Mouse (Mus musculus) heart, embryonic 16.5 days (tissue): ENCODE measurements at regions not wholly inside any gene's neighbourhood (a gene's known extent, or its start where the extent isn't known, plus 50 kb on each side); places are given as distances from the start of the nearest gene placed in this dataset.

Source experiments
- ATAC-seq: fragments of 200-750 bp; cut with Nextera tagmentation; replicated peaks from 2 replicates; pipeline ENCODE4 v1.8.0; 2017; ENCODE audit warnings: moderate number of reproducible peaks; ENCODE audit not compliant: insufficient read depth, low FRiP score; ENCODE audit errors: extremely low read depth
- H3K27ac ChIP-seq: fragments of 300-500 bp; sonication (generic); 2 replicates; pipeline ENCODE4 v1.5.1; 2014; ENCODE audit warnings: mild to moderate bottlenecking, low read length, control low read depth, moderate library complexity
- H3K27me3 ChIP-seq: fragments of 300-500 bp; sonication (generic); 2 replicates; pipeline ENCODE4 v1.6.1; 2014; ENCODE audit warnings: low read length, mixed read lengths; ENCODE audit not compliant: control insufficient read depth, insufficient read depth
- H3K36me3 ChIP-seq: fragments of 300-500 bp; sonication (generic); 2 replicates; pipeline ENCODE4 v1.6.1; 2014; ENCODE audit not compliant: control insufficient read depth, insufficient read depth
- H3K4me1 ChIP-seq: fragments of 300-500 bp; sonication (generic); 2 replicates; pipeline ENCODE4 v1.6.1; 2014; ENCODE audit warnings: low read length, mixed read lengths; ENCODE audit not compliant: control insufficient read depth, insufficient read depth
- H3K4me2 ChIP-seq: fragments of 300-500 bp; sonication (generic); 2 replicates; pipeline ENCODE4 v1.6.1; 2014; ENCODE audit warnings: low read depth, mild to moderate bottlenecking, control low read depth, low read length
- H3K4me3 ChIP-seq: fragments of 300-500 bp; sonication (generic); 2 replicates; pipeline ENCODE4 v1.5.1; 2014; ENCODE audit warnings: mild to moderate bottlenecking, control low read depth, low read length
- H3K9ac ChIP-seq: fragments of 300-500 bp; sonication (generic); 2 replicates; pipeline ENCODE4 v1.6.1; 2014; ENCODE audit warnings: low read length, control low read depth
- H3K9me3 ChIP-seq: fragments of 300-500 bp; sonication (generic); replicated peaks from 2 replicates; pipeline ENCODE4 v1.6.1; 2016; ENCODE audit warnings: low read length; ENCODE audit not compliant: control insufficient read depth
- WGBS: fragments of 180-500 bp; shearing (Covaris S2); extraction: QIAGEN DNeasy Blood & Tissue Kit; methylation state at CpG from one replicate; pipeline ENCODE4 v1.1.7; 2014; 5-methylcytosine and 5-hydroxymethylcytosine counted together

GRCm38 (mm10) chr19:37821243-37821642 lies 123.6 kb downstream of the Cyp26a1 start:
- 22% methylated on average over 3 of the region's 3 CpGs for WGBS
- H3K36me3 ChIP-seq, result no peaks in the 10 kb centered on the region
- H3K4me2 ChIP-seq, result no peak overlapping the region
- ATAC-seq, result no peak
- no peak overlapping the region for H3K27ac ChIP-seq
- no peaks in the 10 kb centered on the region for H3K4me1 ChIP-seq
- H3K27me3 ChIP-seq, result no peaks in the 10 kb centered on the region
- H3K9ac ChIP-seq, result no peak overlapping the region
- no peak overlapping the region for H3K4me3 ChIP-seq
- H3K9me3 ChIP-seq, result no peaks in the 10 kb centered on the region

GRCm38 (mm10) chr19:37821671-37822190 lies 124.1 kb downstream of the Cyp26a1 start:
- H3K9me3 ChIP-seq, result no peaks in the 10 kb centered on the region
- no peak overlapping the region for H3K27ac ChIP-seq
- no peaks in the 10 kb centered on the region for H3K36me3 ChIP-seq
- H3K4me2 ChIP-seq, result no peak overlapping the region
- WGBS, result 76% methylated on average over 3 of the region's 3 CpGs
- H3K27me3 ChIP-seq, result no peaks in the 10 kb centered on the region
- no peaks in the 10 kb centered on the region for H3K4me1 ChIP-seq
- no peak overlapping the region for H3K9ac ChIP-seq
- H3K4me3 ChIP-seq, result no peak overlapping the region
- ATAC-seq, result no peak

GRCm38 (mm10) chr19:37824155-37824554 lies 126.6 kb downstream of the Cyp26a1 start:
- ATAC-seq, result no peak
- Histone ChIP-seq H3K36me3 (no peaks in the 10 kb centered on the region), H3K27me3 (no peaks in the 10 kb centered on the region), H3K4me3 (no peak overlapping the region), H3K4me2 (no peak overlapping the region), H3K9me3 (no peaks in the 10 kb centered on the region), H3K4me1 (no peaks in the 10 kb centered on the region), H3K27ac (no peak overlapping the region), H3K9ac (no peak overlapping the region)
- WGBS, result 81% methylated on average over 5 of the region's 5 CpGs

- H3K36me3 ChIP-seq, result no peaks in the 10 kb centered on the region
- H3K4me1 ChIP-seq, result no peaks in the 10 kb centered on the region
- H3K4me3 ChIP-seq, result no peak overlapping the region
- no peak for ATAC-seq
- H3K4me2 ChIP-seq, result no peak overlapping the region
- H3K27ac ChIP-seq, result no peak overlapping the region
- H3K27me3 ChIP-seq, result no peaks in the 10 kb centered on the region
- no peaks in the 10 kb centered on the region for H3K9me3 ChIP-seq
- H3K9ac ChIP-seq, result no peak overlapping the region
Measured at GRCm38 (mm10) chr19:37831406-37831805, 133.8 kb downstream of the Cyp26a1 start.

GRCm38 (mm10) chr19:37836900-37837299 lies 139.3 kb downstream of the Cyp26a1 start:
- H3K36me3 ChIP-seq, result no peaks in the 10 kb centered on the region
- no peaks in the 10 kb centered on the region for H3K27me3 ChIP-seq
- H3K27ac ChIP-seq, result no peak overlapping the region
- peaks cover 9% of the 10 kb centered on the region for H3K4me1 ChIP-seq
- H3K4me2 ChIP-seq, result no peak overlapping the region
- no peaks in the 10 kb centered on the region for H3K9me3 ChIP-seq
- no peak overlapping the region for H3K4me3 ChIP-seq
- WGBS, result 63% methylated on average over 5 of the region's 5 CpGs
- no peak for ATAC-seq
- H3K9ac ChIP-seq, result no peak overlapping the region
